Mouse (Mus musculus): ENCODE data around the gene Pdxdc1. TPM values are rescaled to one million over a fixed set of nuclear protein-coding genes. Genes with fewer than 3 reads are reported as not detected.
A peak's percentile ranks its signal among the peaks of the same experiment; 100 is the strongest.

Gene Pdxdc1
- total RNA-seq (2012; rRNA removed) = 50.8 and 88.3 TPM in 2 replicates

- Histone ChIP-seq H3K4me1 (ENCODE audit: control insufficient read depth in 2 of 2, insufficient read depth in 2 of 2, low read length in 2 of 2, poor library complexity in 1 of 2) (no peaks in the 10 kb centered on the region; a peak in 1 of 4 replicates), H3K9ac (ENCODE audit: insufficient read depth, low read depth, low read length, poor library complexity, severe bottlenecking) (peak within 1 kb of the TSS; percentile 87), H3K27ac (ENCODE audit: insufficient read depth, low read depth, low read length, poor library complexity, severe bottlenecking) (peak within 1 kb of the TSS; percentile 80), H3K4me3 (ENCODE audit: insufficient read depth in 1 of 2, low read depth in 1 of 2, low read length in 2 of 2, poor library complexity in 1 of 2, severe bottlenecking in 1 of 2) (peak within 1 kb of the TSS; percentile 76 to 84), H3K9me3 (ENCODE audit: control insufficient read depth, insufficient read depth, low read depth, low read length) (no peaks in the 10 kb centered on the region), H3K36me3 (ENCODE audit: control insufficient read depth, insufficient read depth, low read length, poor library complexity, severe bottlenecking) (no peaks in the 10 kb centered on the region)
- DNase-seq (ENCODE audit: low read depth, low spot score) = peak; percentile 94
- no peak for TF ChIP-seq ZC3H11A (IDR thresholded peaks at IDR 0.05; ENCODE audit: borderline replicate concordance, low read depth, low read length)
- no peak for TF ChIP-seq CHD2 (IDR thresholded peaks at IDR 0.05; ENCODE audit: low read depth, low read length)
- no peak for TF ChIP-seq MAFK (IDR thresholded peaks at IDR 0.05; ENCODE audit: insufficient read depth, low read depth, low read length)
- no peak for TF ChIP-seq HCFC1 (IDR thresholded peaks at IDR 0.05; ENCODE audit: borderline replicate concordance, insufficient read depth, low read length)
- no peak for TF ChIP-seq ZNF384 (IDR thresholded peaks at IDR 0.05; ENCODE audit: low read depth, low read length)
- in situ Hi-C loops (cut with MboI; ENCODE audit: low sequenced_read_pairs in 2 of 2, unreplicated experiment in 2 of 2) = loop anchor here in 1 of 2 experiments (10.0 kb wide), 1 partner anchor 222 kb away; no protein-coding TSS in a partner anchor
These were observed at the start of gene Pdxdc1, which contains the start of gene Mpv17l for GRCm38 (mm10) chr16:13902888-13903483. Gene Pdxdc1 (minus strand): TSS chr16:13903131. Gene Mpv17l (plus strand): TSS chr16:13903161.

GRCm38 (mm10) chr16:13951245-13951644 is 48.3 kb upstream of the Pdxdc1 start:
- Histone ChIP-seq H3K4me1 (ENCODE audit: control insufficient read depth in 2 of 2, insufficient read depth in 2 of 2, low read length in 2 of 2, poor library complexity in 1 of 2) (peaks cover 0 to 8% of the 10 kb centered on the region in 2 experiments; a peak in 2 of 4 replicates), H3K9me3 (ENCODE audit: control insufficient read depth, insufficient read depth, low read depth, low read length) (peaks cover 2% of the 10 kb centered on the region; the same call in 1 of the 2 replicates), H3K27ac (ENCODE audit: insufficient read depth, low read depth, low read length, poor library complexity, severe bottlenecking) (peak overlapping the region; percentile 29; the same call in 1 of the 2 replicates), H3K36me3 (ENCODE audit: control insufficient read depth, insufficient read depth, low read length, poor library complexity, severe bottlenecking) (peaks cover 5% of the 10 kb centered on the region; the same call in 1 of the 2 replicates), H3K4me3 (ENCODE audit: insufficient read depth in 1 of 2, low read depth in 1 of 2, low read length in 2 of 2, poor library complexity in 1 of 2, severe bottlenecking in 1 of 2) (no peak overlapping the region), H3K9ac (ENCODE audit: insufficient read depth, low read depth, low read length, poor library complexity, severe bottlenecking) (no peak overlapping the region)
- DNase-seq (ENCODE audit: low read depth, low spot score) = no peak
- TF ChIP-seq MAFK (IDR thresholded peaks at IDR 0.05; ENCODE audit: insufficient read depth, low read depth, low read length) = no peak
- no peak for TF ChIP-seq CHD2 (IDR thresholded peaks at IDR 0.05; ENCODE audit: low read depth, low read length)
- TF ChIP-seq HCFC1 (IDR thresholded peaks at IDR 0.05; ENCODE audit: borderline replicate concordance, insufficient read depth, low read length) = no peak
- TF ChIP-seq ZNF384 (IDR thresholded peaks at IDR 0.05; ENCODE audit: low read depth, low read length) = no peak
- no peak for TF ChIP-seq ZC3H11A (IDR thresholded peaks at IDR 0.05; ENCODE audit: borderline replicate concordance, low read depth, low read length)
- in situ Hi-C loops (cut with MboI; ENCODE audit: low sequenced_read_pairs in 2 of 2, unreplicated experiment in 2 of 2) = no loop called here

- Histone ChIP-seq H3K9me3 (ENCODE audit: control insufficient read depth, insufficient read depth, low read depth, low read length) (peaks cover 2% of the 10 kb centered on the region; the same call in 1 of the 2 replicates), H3K4me3 (ENCODE audit: insufficient read depth in 1 of 2, low read depth in 1 of 2, low read length in 2 of 2, poor library complexity in 1 of 2, severe bottlenecking in 1 of 2) (no peak overlapping the region), H3K4me1 (ENCODE audit: control insufficient read depth in 2 of 2, insufficient read depth in 2 of 2, low read length in 2 of 2, poor library complexity in 1 of 2) (peaks cover 0 to 4% of the 10 kb centered on the region in 2 experiments; a peak in 2 of 4 replicates), H3K36me3 (ENCODE audit: control insufficient read depth, insufficient read depth, low read length, poor library complexity, severe bottlenecking) (peaks cover 5% of the 10 kb centered on the region; the same call in 1 of the 2 replicates), H3K9ac (ENCODE audit: insufficient read depth, low read depth, low read length, poor library complexity, severe bottlenecking) (no peak overlapping the region), H3K27ac (ENCODE audit: insufficient read depth, low read depth, low read length, poor library complexity, severe bottlenecking) (no peak overlapping the region)
- DNase-seq (ENCODE audit: low read depth, low spot score) = no peak
- TF ChIP-seq ZNF384 (IDR thresholded peaks at IDR 0.05; ENCODE audit: low read depth, low read length) = no peak
- TF ChIP-seq ZC3H11A (IDR thresholded peaks at IDR 0.05; ENCODE audit: borderline replicate concordance, low read depth, low read length) = no peak
- TF ChIP-seq MAFK (IDR thresholded peaks at IDR 0.05; ENCODE audit: insufficient read depth, low read depth, low read length) = no peak
- TF ChIP-seq CHD2 (IDR thresholded peaks at IDR 0.05; ENCODE audit: low read depth, low read length) = no peak
- no peak for TF ChIP-seq HCFC1 (IDR thresholded peaks at IDR 0.05; ENCODE audit: borderline replicate concordance, insufficient read depth, low read length)
- in situ Hi-C loops (cut with MboI; ENCODE audit: low sequenced_read_pairs in 2 of 2, unreplicated experiment in 2 of 2) = no loop called here
These were observed 43.4 kb upstream of the Pdxdc1 start for GRCm38 (mm10) chr16:13946306-13946705.

- peaks cover 0 to 2% of the 10 kb centered on the region in 2 experiments; a peak in 1 of 4 replicates for H3K4me1 ChIP-seq (ENCODE audit: control insufficient read depth in 2 of 2, insufficient read depth in 2 of 2, low read length in 2 of 2, poor library complexity in 1 of 2)
- TF ChIP-seq CHD2 (IDR thresholded peaks at IDR 0.05; ENCODE audit: low read depth, low read length) (no peak), ZC3H11A (IDR thresholded peaks at IDR 0.05; ENCODE audit: borderline replicate concordance, low read depth, low read length) (no peak), ZNF384 (IDR thresholded peaks at IDR 0.05; ENCODE audit: low read depth, low read length) (no peak)
- DNase-seq (ENCODE audit: low read depth, low spot score) = no peak
- H3K36me3 ChIP-seq (ENCODE audit: control insufficient read depth, insufficient read depth, low read length, poor library complexity, severe bottlenecking) = peaks cover 5% of the 10 kb centered on the region; the same call in 1 of the 2 replicates
- no peak overlapping the region for H3K4me3 ChIP-seq (ENCODE audit: insufficient read depth in 1 of 2, low read depth in 1 of 2, low read length in 2 of 2, poor library complexity in 1 of 2, severe bottlenecking in 1 of 2)
- in situ Hi-C loops (cut with MboI; ENCODE audit: low sequenced_read_pairs in 2 of 2, unreplicated experiment in 2 of 2) = no loop called here
- peaks cover 2% of the 10 kb centered on the region; the same call in 1 of the 2 replicates for H3K9me3 ChIP-seq (ENCODE audit: control insufficient read depth, insufficient read depth, low read depth, low read length)
- no peak overlapping the region for H3K9ac ChIP-seq (ENCODE audit: insufficient read depth, low read depth, low read length, poor library complexity, severe bottlenecking)
- no peak overlapping the region for H3K27ac ChIP-seq (ENCODE audit: insufficient read depth, low read depth, low read length, poor library complexity, severe bottlenecking)
These were observed 42.2 kb upstream of the Pdxdc1 start for GRCm38 (mm10) chr16:13945153-13945552.
